Mouse (Mus musculus) hindbrain, embryonic 11.5 days (tissue): Measurements from ENCODE around the gene Aak1. TPM values are rescaled to one million over a fixed set of nuclear protein-coding genes. Genes with fewer than 3 reads are reported as not detected.
A peak's percentile ranks its signal among the peaks of the same experiment; 100 is the strongest.

Experiments
- ATAC-seq: fragments of 200-750 bp; cut with Nextera tagmentation; 2 replicates; pipeline ENCODE4 v1.8.0; 2017; ENCODE audit warnings: mild to moderate bottlenecking, moderate TSS enrichment, moderate library complexity; ENCODE audit not compliant: low FRiP score
- DNase-seq: peaks from one replicate; pipeline ENCODE4 v3.0.0-alpha.2; 2015; ENCODE audit warnings: low spot score
- H3K27ac ChIP-seq: fragments of 300-500 bp; sonication (generic); 2 replicates; pipeline ENCODE4 v1.5.1; 2014; ENCODE audit warnings: mild to moderate bottlenecking, low read depth, low read length
- H3K27me3 ChIP-seq: fragments of 300-500 bp; sonication (generic); 2 replicates; pipeline ENCODE4 v1.6.1; 2014; ENCODE audit warnings: mild to moderate bottlenecking, low read length, moderate library complexity, mixed read lengths; ENCODE audit not compliant: control insufficient read depth, insufficient read depth
- H3K36me3 ChIP-seq: fragments of 300-500 bp; sonication (generic); 2 replicates; pipeline ENCODE4 v1.6.1; 2014; ENCODE audit warnings: mild to moderate bottlenecking, low read length, moderate library complexity, mixed read lengths; ENCODE audit not compliant: control insufficient read depth, insufficient read depth
- H3K4me1 ChIP-seq: fragments of 300-500 bp; sonication (generic); replicated peaks from 2 replicates; pipeline ENCODE4 v1.6.1; 2014; ENCODE audit warnings: low read length, mixed read lengths; ENCODE audit not compliant: control insufficient read depth, insufficient read depth
- H3K4me2 ChIP-seq: fragments of 300-500 bp; sonication (generic); replicated peaks from 2 replicates; pipeline ENCODE4 v1.6.1; 2014; ENCODE audit warnings: mild to moderate bottlenecking, low read depth, low read length
- H3K4me3 ChIP-seq: fragments of 300-500 bp; sonication (generic); 2 replicates; pipeline ENCODE4 v1.5.1; 2014; ENCODE audit warnings: low read depth, low read length
- H3K9ac ChIP-seq: fragments of 300-500 bp; sonication (generic); 2 replicates; pipeline ENCODE4 v1.6.1; 2014; ENCODE audit warnings: low read depth, low read length
- H3K9me3 ChIP-seq: fragments of 300-500 bp; sonication (generic); 2 replicates; pipeline ENCODE4 v1.6.1; 2016; ENCODE audit warnings: low read length; ENCODE audit not compliant: control insufficient read depth
- WGBS: fragments of 180-500 bp; shearing (Covaris S2); extraction: QIAGEN DNeasy Blood & Tissue Kit; methylation state at CpG from one replicate; pipeline ENCODE4 v1.1.7; 2014; 5-methylcytosine and 5-hydroxymethylcytosine counted together
- polyA plus RNA-seq: library from polyadenylated mRNA; unstranded; fragments of >200 nt; fragmentation: Nextera tagmentation; extraction: Ambion mirVana; gene quantifications from 2 replicates; pipeline ENCODE4 v1.2.1, GENCODE M21; 2014

The Aak1 gene
- polyA plus RNA-seq, 1 experiment from 2014 or later = 33.0 TPM

DNA sequence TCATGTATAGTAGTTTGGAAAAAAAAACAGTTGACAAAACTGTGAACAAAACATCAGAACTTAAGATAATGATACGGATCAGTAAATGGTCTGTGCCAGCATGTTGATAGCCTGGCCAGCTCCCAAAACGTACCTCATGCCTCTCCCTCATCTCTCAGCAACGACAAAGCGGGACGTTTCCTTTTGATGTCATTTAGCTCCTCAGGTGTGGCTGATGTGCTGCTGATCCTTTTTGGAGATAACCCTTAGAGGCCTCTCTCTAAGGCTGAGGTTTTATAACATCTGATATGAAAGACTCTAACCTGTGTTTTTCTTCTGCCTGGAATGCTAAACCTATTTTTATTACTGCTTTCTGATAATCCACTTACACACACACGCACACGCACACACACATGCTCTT, 60.6 kb downstream of the Aak1 start:
- H3K4me2 ChIP-seq = no peak overlapping the region
- H3K4me3 ChIP-seq = no peak overlapping the region
- no peaks in the 10 kb centered on the region for H3K27me3 ChIP-seq
- 89% methylated on average over 7 of the region's 7 CpGs for WGBS
- H3K36me3 ChIP-seq = no peaks in the 10 kb centered on the region; the same call in 1 of the 2 replicates
- H3K4me1 ChIP-seq = no peaks in the 10 kb centered on the region
- no peak overlapping the region for H3K27ac ChIP-seq
- no peaks in the 10 kb centered on the region for H3K9me3 ChIP-seq
- H3K9ac ChIP-seq = no peak overlapping the region
- no peak for DNase-seq
- no peak for ATAC-seq

DNA sequence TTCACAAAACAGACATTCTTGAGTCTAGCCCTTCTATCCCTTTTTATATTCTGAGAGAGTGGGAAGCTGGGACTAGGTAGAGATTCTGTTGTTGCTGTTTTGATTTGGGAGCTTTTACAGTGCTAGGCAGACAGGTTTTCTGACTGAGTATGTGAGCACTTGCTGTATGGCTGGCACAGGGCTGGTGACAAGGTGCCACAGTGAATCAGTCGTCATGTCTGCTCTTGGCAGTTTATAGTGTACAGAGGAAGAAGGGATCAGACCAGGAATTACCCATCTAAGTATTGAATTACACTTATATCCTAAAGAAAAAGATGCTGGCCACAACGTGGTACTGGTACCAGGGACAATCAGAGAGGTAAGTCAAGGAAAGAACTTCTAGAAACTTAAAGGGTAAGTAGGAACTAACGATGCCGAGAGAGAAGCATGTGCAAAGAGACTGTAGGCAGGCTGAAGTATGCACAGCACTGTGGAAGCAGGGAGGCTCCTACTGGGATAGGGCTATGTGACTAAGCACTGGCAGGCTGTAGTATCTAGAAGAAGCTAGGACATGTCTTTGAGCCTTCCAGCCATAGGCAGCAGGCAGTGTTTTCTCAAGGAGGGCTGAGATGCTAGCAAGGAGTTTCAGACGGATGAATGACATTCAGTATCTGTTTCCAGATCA, 67.0 kb downstream of the Aak1 start:
- ATAC-seq (no peak), DNase-seq (no peak)
- Histone ChIP-seq H3K9me3 (no peaks in the 10 kb centered on the region), H3K4me3 (no peak overlapping the region), H3K4me1 (no peaks in the 10 kb centered on the region), H3K9ac (no peak overlapping the region), H3K4me2 (no peak overlapping the region), H3K27me3 (no peaks in the 10 kb centered on the region), H3K36me3 (no peaks in the 10 kb centered on the region; the same call in 1 of the 2 replicates), H3K27ac (no peak overlapping the region)
- WGBS = 84% methylated on average over 5 of the region's 5 CpGs

DNA sequence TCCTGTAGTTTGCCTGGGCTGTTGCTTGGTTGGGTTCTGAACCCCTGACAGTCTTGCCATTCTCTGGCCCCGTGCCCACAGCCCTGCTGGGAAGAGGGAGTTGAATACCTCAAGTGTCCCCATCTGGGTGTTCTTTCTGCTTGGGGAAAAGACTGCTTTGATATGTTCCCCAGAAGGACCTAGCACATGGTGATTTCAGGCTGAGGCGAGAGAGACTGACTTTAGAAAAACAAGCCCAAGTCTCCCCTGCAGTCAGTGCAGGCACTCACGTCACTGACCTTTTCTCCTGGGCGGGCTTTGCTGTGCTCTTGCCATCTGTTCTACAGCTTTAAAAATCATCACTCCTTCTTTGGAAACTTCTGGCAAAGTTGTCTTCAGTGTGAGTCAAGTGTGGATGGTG, 67.9 kb downstream of the Aak1 start:
- Histone ChIP-seq H3K27ac (no peak overlapping the region), H3K36me3 (no peaks in the 10 kb centered on the region; the same call in 1 of the 2 replicates), H3K9ac (no peak overlapping the region), H3K4me1 (no peaks in the 10 kb centered on the region), H3K4me3 (no peak overlapping the region), H3K27me3 (no peaks in the 10 kb centered on the region), H3K4me2 (no peak overlapping the region), H3K9me3 (no peaks in the 10 kb centered on the region)
- DNase-seq (no peak), ATAC-seq (no peak)
- 65% methylated on average over 4 of the region's 4 CpGs for WGBS

DNA sequence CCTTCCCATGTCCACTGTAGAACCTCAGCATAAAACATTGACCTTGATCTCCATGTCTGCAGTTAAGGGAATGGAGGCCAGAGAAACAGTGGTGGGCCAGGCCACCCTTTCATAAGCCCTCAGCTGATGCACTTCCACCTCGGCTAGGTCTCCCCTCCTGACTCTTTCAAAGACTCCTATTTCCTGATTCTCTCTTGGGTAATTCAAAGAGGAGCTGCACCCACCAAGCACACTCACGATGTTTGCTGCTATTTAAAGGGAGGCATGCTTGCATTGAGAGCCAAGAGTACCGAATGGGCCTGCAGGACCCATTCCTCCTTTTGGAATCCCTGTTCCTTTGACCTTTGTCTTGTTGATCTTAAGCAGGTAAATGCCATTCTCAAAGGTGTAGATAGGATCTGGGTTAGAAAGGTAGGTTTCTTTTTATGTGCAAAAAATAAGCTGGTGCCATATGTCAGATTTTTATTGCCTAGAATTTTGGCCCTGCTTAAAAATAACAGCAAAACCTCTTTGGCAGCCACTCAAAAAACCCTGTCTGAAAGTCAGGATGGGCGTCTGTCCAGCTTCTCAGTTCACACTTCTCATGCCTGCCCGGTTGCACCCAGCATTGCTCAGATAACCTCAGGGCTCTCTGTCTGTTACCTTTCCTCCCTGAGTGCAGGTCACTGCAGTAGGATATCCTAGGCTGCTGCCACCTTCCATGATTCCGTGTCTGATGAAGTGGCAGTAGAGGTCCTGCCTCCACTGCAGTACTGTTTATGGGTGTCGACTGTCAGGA, 68.9 kb downstream of the Aak1 start:
- Histone ChIP-seq H3K4me2 (no peak overlapping the region), H3K9ac (no peak overlapping the region), H3K4me3 (no peak overlapping the region), H3K9me3 (no peaks in the 10 kb centered on the region), H3K36me3 (no peaks in the 10 kb centered on the region; the same call in 1 of the 2 replicates), H3K4me1 (no peaks in the 10 kb centered on the region), H3K27me3 (no peaks in the 10 kb centered on the region), H3K27ac (no peak overlapping the region)
- no peak for ATAC-seq
- 81% methylated on average over 7 of the region's 7 CpGs for WGBS
- no peak for DNase-seq

DNA sequence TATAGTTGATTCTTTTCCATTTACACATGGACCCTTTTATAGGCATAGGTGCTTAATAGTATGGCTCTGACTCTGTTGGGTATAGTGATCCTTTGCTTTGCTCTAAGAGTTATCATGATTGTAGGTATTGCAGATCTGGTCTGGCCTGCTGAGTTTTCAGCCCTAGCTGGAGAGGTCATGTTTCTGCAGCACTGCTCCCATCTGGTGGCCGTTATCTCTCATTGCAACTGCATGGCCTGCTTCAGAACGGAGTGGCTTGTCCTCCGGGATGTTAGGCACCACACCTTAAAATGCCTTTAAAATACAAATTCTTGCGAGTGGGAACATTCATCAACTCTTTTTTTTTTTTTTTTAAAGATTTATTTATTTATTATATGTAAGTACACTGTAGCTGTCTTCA, 72.6 kb downstream of the Aak1 start:
- ATAC-seq = no peak
- H3K9me3 ChIP-seq = no peaks in the 10 kb centered on the region
- no peaks in the 10 kb centered on the region for H3K4me1 ChIP-seq
- no peak overlapping the region for H3K9ac ChIP-seq
- H3K27ac ChIP-seq = no peak overlapping the region
- peak; percentile 74 for DNase-seq
- H3K36me3 ChIP-seq = no peaks in the 10 kb centered on the region
- H3K4me3 ChIP-seq = no peak overlapping the region
- WGBS = 9% methylated on average over 4 of the region's 4 CpGs
- H3K27me3 ChIP-seq = no peaks in the 10 kb centered on the region
- no peak overlapping the region for H3K4me2 ChIP-seq

DNA sequence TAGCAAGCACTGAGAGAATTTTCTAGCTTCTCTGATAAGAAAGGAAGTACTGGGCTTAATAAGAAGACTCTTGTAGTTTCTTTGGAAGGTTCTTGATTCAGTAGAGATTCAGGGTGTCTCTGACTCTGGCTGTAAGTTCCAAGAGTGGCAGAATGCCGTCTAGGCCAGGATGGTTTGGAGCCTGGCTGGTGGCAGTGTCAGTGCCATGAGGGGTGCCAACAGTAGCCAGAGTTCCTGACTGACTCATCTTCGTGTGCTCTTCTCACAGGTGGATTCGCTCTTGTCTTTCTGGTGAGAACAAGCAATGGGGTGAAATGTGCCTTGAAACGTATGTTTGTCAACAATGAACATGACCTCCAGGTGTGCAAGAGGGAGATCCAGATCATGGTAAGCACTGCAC, 75.4 kb downstream of the Aak1 start:
- ATAC-seq = no peak
- no peak overlapping the region for H3K27ac ChIP-seq
- H3K36me3 ChIP-seq = no peaks in the 10 kb centered on the region; the same call in 1 of the 2 replicates
- no peak for DNase-seq
- H3K4me1 ChIP-seq = no peaks in the 10 kb centered on the region
- no peak overlapping the region for H3K9ac ChIP-seq
- H3K9me3 ChIP-seq = no peaks in the 10 kb centered on the region
- H3K27me3 ChIP-seq = no peaks in the 10 kb centered on the region
- H3K4me3 ChIP-seq = no peak overlapping the region
- no peak overlapping the region for H3K4me2 ChIP-seq
- WGBS = 90% methylated on average over 4 of the region's 4 CpGs

DNA sequence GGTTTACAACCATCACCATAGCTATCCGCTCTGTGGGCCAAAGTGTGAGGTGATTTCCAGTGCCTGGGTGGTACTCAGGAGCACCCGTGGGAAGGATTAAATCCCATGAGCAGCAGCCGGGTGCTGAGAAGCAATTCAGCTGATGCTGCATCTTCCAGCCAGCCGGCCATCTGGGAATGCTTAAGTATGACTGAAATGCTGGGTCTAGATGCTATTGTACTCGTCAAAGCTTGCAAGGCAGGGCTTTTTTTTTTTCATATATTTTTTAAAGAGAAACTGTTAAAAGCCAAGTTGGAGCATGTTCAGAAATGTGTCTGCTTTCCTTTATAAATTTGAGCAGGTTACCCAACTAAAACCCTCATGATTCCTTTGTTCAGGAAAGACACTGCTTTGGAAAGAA, 85.2 kb downstream of the Aak1 start:
- H3K36me3 ChIP-seq = peaks cover 8% of the 10 kb centered on the region
- peaks cover 5% of the 10 kb centered on the region; the same call in 1 of the 2 replicates for H3K9me3 ChIP-seq
- H3K4me2 ChIP-seq = no peak overlapping the region
- no peak for DNase-seq
- H3K4me3 ChIP-seq = no peak overlapping the region
- H3K4me1 ChIP-seq = no peaks in the 10 kb centered on the region
- H3K27me3 ChIP-seq = no peaks in the 10 kb centered on the region
- no peak for ATAC-seq
- H3K27ac ChIP-seq = no peak overlapping the region
- 80% methylated on average over 5 of the region's 5 CpGs for WGBS
- H3K9ac ChIP-seq = no peak overlapping the region

DNA sequence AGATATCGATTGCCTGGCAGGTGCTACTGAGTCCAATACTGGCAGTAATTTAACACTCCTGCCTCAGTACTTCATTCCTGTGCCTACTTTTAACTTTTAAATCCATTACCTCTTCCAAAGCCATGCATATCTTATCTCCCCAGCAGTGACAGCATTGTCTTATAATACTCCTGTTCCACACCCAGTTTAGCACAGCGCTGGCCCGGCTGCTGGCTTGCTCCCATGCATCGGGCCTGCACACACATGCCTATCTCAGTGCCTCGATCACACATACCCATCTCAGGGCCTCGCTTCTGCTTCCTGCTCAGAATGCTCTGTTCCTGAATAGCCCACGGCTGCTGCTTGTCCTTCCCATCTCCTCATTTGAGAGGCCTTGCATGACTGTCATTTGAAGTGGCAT, 90.5 kb downstream of the Aak1 start:
- Histone ChIP-seq H3K4me1 (no peaks in the 10 kb centered on the region), H3K9ac (no peak overlapping the region), H3K4me3 (no peak overlapping the region), H3K27ac (no peak overlapping the region), H3K4me2 (no peak overlapping the region), H3K27me3 (no peaks in the 10 kb centered on the region), H3K9me3 (peaks cover 5% of the 10 kb centered on the region; the same call in 1 of the 2 replicates), H3K36me3 (peaks cover 9% of the 10 kb centered on the region)
- 90% methylated on average over 7 of the region's 7 CpGs for WGBS
- ATAC-seq (no peak), DNase-seq (no peak)

DNA sequence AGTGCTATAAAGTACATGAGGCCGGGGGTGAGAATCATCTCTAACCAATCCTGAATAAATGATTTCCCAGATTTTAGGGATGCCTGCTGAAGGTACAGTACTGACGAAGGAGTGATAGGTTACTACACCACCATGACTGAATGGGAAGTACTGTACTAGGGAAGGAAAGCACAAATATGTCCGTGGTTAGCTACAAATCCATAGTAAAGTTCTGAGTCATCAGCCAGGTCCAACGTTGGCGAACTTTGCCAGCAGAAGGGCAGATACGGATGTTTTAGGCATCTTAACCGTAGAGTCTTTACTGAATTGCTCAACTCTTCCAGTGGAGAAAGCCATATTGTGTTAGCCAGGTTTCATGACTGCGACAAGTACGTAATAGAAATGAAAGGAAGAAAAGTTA, 91.6 kb downstream of the Aak1 start:
- ATAC-seq (no peak), DNase-seq (no peak)
- Histone ChIP-seq H3K27ac (no peak overlapping the region), H3K9ac (no peak overlapping the region), H3K36me3 (peaks cover 3% of the 10 kb centered on the region), H3K27me3 (no peaks in the 10 kb centered on the region), H3K9me3 (peaks cover 2% of the 10 kb centered on the region; the same call in 1 of the 2 replicates), H3K4me1 (no peaks in the 10 kb centered on the region), H3K4me3 (no peak overlapping the region), H3K4me2 (no peak overlapping the region)
- WGBS = 95% methylated on average over 9 of the region's 9 CpGs
